Mouse (Mus musculus) MEL (cell line): ENCODE results near the gene Tgfbrap1. TPM values are rescaled to one million over a fixed set of nuclear protein-coding genes. Genes with fewer than 3 reads are reported as not detected.

Experiments used
- DNase-seq: peaks from one replicate; pipeline ENCODE4 v3.0.0; 2011; ENCODE audit warnings: low read depth, low spot score
- H3K27ac ChIP-seq: 2 replicates; pipeline ENCODE4 v1.5.1; 2012; ENCODE audit warnings: low read depth, mild to moderate bottlenecking, control low read depth, low read length, moderate library complexity; ENCODE audit not compliant: control insufficient read depth
- H3K27me3 ChIP-seq, 2 experiments: fragments of 150-350 bp in 1 of 2; sonication (generic) in 1 of 2; 2 replicates each; pipeline ENCODE4 v1.6.1; 2012; ENCODE audit warnings: low read length in 2 of 2, mild to moderate bottlenecking in 2 of 2, improper control_type of control experiment in 1 of 2, moderate library complexity in 1 of 2; ENCODE audit not compliant: insufficient read depth in 2 of 2, control insufficient read depth in 1 of 2
- H3K36me3 ChIP-seq, 2 experiments: 2 replicates each; pipeline ENCODE4 v1.6.1; 2012 to 2014; ENCODE audit warnings: low read length in 2 of 2, improper control_type of control experiment in 1 of 2, inconsistent platforms in 1 of 2, mild to moderate bottlenecking in 1 of 2; ENCODE audit not compliant: insufficient read depth in 2 of 2, control insufficient read depth in 1 of 2
- H3K4me1 ChIP-seq, 2 experiments: fragments of 150-350 bp in 1 of 2; sonication (generic) in 1 of 2; 2 replicates each; pipeline ENCODE4 v1.6.1; 2012; ENCODE audit warnings: low read length in 2 of 2, improper control_type of control experiment in 1 of 2, mild to moderate bottlenecking in 1 of 2; ENCODE audit not compliant: insufficient read depth in 2 of 2, control insufficient read depth in 1 of 2
- H3K4me3 ChIP-seq, 2 experiments: fragments of 150-350 bp in 1 of 2; sonication (generic) in 1 of 2; 2 replicates each; pipeline ENCODE4 v1.5.1; 2012; ENCODE audit warnings: low read depth in 2 of 2, low read length in 2 of 2, mild to moderate bottlenecking in 2 of 2, moderate library complexity in 2 of 2, control low read depth in 1 of 2, improper control_type of control experiment in 1 of 2; ENCODE audit not compliant: control insufficient read depth in 1 of 2, insufficient read depth in 1 of 2
- H3K79me2 ChIP-seq: 2 replicates; pipeline ENCODE4 v1.6.1; 2012; ENCODE audit warnings: mild to moderate bottlenecking, low read length, moderate library complexity; ENCODE audit not compliant: control insufficient read depth, poor library complexity, insufficient read depth
- H3K9ac ChIP-seq: 2 replicates; pipeline ENCODE4 v1.6.1; 2012; ENCODE audit warnings: low read depth, mild to moderate bottlenecking, control low read depth, low read length, moderate library complexity; ENCODE audit not compliant: control insufficient read depth, poor library complexity, severe bottlenecking
- H3K9me3 ChIP-seq: fragments of 150-350 bp; sonication (generic); replicated peaks from 2 replicates; pipeline ENCODE4 v1.6.1; 2012; ENCODE audit warnings: mild to moderate bottlenecking, low read length, improper control_type of control experiment, moderate library complexity; ENCODE audit not compliant: insufficient read depth
- BHLHE40 ChIP-seq: IDR thresholded peaks from 2 replicates; pipeline ENCODE4 v1.6.1; 2012; ENCODE audit warnings: low read depth, mild to moderate bottlenecking, inconsistent platforms, low read length, improper control_type of control experiment, borderline replicate concordance
- CTCF ChIP-seq, 3 experiments: IDR thresholded peaks in 2 of 3; conservative IDR thresholded peaks in 1 of 3; 2 replicates each; pipeline ENCODE4 v1.5.1; 2011 to 2012; ENCODE audit warnings: low read length in 3 of 3, low read depth in 2 of 3, mild to moderate bottlenecking in 2 of 3, improper control_type of control experiment in 1 of 3, inconsistent platforms in 1 of 3, mixed read lengths in 1 of 3, moderate library complexity in 1 of 3; ENCODE audit not compliant: control insufficient read depth in 1 of 3, insufficient read depth in 1 of 3, poor library complexity in 1 of 3, severe bottlenecking in 1 of 3
- ETS1 ChIP-seq: IDR thresholded peaks from 2 replicates; pipeline ENCODE4 v1.6.1; 2012; ENCODE audit warnings: low read depth, mild to moderate bottlenecking, inconsistent platforms, low read length, improper control_type of control experiment, moderate library complexity
- GABPA ChIP-seq: IDR thresholded peaks from 2 replicates; pipeline ENCODE4 v1.6.1; 2012; ENCODE audit warnings: low read depth, mild to moderate bottlenecking, inconsistent platforms, low read length, improper control_type of control experiment, moderate library complexity
- GATA1 ChIP-seq: IDR thresholded peaks from 2 replicates; pipeline ENCODE4 v1.6.1; 2011; ENCODE audit warnings: low read depth, low read length, improper control_type of control experiment
- HCFC1 ChIP-seq: IDR thresholded peaks from 2 replicates; pipeline ENCODE4 v1.6.1; 2012; ENCODE audit warnings: low read depth, mild to moderate bottlenecking, inconsistent platforms, low read length, improper control_type of control experiment, moderate library complexity
- MAX ChIP-seq: IDR thresholded peaks from 2 replicates; pipeline ENCODE4 v1.6.1; 2011; ENCODE audit warnings: low read length, improper control_type of control experiment
- MEF2A ChIP-seq: IDR thresholded peaks from 2 replicates; pipeline ENCODE4 v1.6.1; 2014; ENCODE audit warnings: low read depth, mild to moderate bottlenecking, inconsistent platforms, low read length, improper control_type of control experiment; ENCODE audit not compliant: poor library complexity, insufficient replicate concordance, severe bottlenecking; ENCODE audit errors: extremely low read depth
- MYB ChIP-seq: IDR thresholded peaks from 2 replicates; pipeline ENCODE4 v1.6.1; 2011; ENCODE audit warnings: mild to moderate bottlenecking, low read depth, low read length, improper control_type of control experiment
- POLR2AphosphoS5 ChIP-seq: IDR thresholded peaks from 2 replicates; pipeline ENCODE4 v1.6.1; 2012; ENCODE audit warnings: low read depth, borderline replicate concordance, mild to moderate bottlenecking, inconsistent platforms, low read length, moderate library complexity, mixed read lengths
- RAD21 ChIP-seq: IDR thresholded peaks from 2 replicates; pipeline ENCODE4 v1.6.1; 2011; ENCODE audit warnings: mild to moderate bottlenecking, low read depth, low read length, improper control_type of control experiment
- UBTF ChIP-seq: IDR thresholded peaks from 2 replicates; pipeline ENCODE4 v1.6.1; 2012; ENCODE audit warnings: low read depth, mild to moderate bottlenecking, inconsistent platforms, low read length, improper control_type of control experiment, moderate library complexity, borderline replicate concordance; ENCODE audit not compliant: insufficient read depth
- USF1 ChIP-seq: IDR thresholded peaks from 2 replicates; pipeline ENCODE4 v1.6.1; 2014; ENCODE audit warnings: low read depth, mild to moderate bottlenecking, inconsistent platforms, low read length, improper control_type of control experiment, moderate library complexity
- USF2 ChIP-seq, 2 experiments: IDR thresholded peaks; 2 replicates each; pipeline ENCODE4 v1.6.1; 2011 to 2012; ENCODE audit warnings: improper control_type of control experiment in 2 of 2, low read length in 2 of 2, borderline replicate concordance in 1 of 2, inconsistent platforms in 1 of 2, low read depth in 1 of 2, mild to moderate bottlenecking in 1 of 2; ENCODE audit not compliant: insufficient read depth in 1 of 2
- ZKSCAN1 ChIP-seq: IDR thresholded peaks from 2 replicates; pipeline ENCODE4 v1.6.1; 2012; ENCODE audit warnings: low read depth, mild to moderate bottlenecking, inconsistent platforms, low read length, improper control_type of control experiment, moderate library complexity
- polyA plus RNA-seq, 2 experiments: library from polyadenylated mRNA; stranded (reverse) in 1 of 2; unstranded in 1 of 2; fragments of >175 nt in 1 of 2; fragments of >200 nt in 1 of 2; gene quantifications; 2 replicates each; pipeline versions ENCODE4 v1.2.1 to v1.2.4; 2012; ENCODE audit warnings: low replicate concordance in 2 of 2, low read depth in 1 of 2; ENCODE audit not compliant: insufficient read length in 2 of 2, insufficient read depth in 1 of 2, missing spikeins in 1 of 2
- total RNA-seq: library from RNA; depleted of rRNA; stranded (reverse); fragments of 300-350 nt; gene quantifications from 2 replicates; pipeline ENCODE4 v1.2.3, GENCODE M21; 2012

The Tgfbrap1 gene
- total and polyA plus RNA-seq, 3 experiments = 9.2 to 17.6 TPM; not detected in 1

DNA sequence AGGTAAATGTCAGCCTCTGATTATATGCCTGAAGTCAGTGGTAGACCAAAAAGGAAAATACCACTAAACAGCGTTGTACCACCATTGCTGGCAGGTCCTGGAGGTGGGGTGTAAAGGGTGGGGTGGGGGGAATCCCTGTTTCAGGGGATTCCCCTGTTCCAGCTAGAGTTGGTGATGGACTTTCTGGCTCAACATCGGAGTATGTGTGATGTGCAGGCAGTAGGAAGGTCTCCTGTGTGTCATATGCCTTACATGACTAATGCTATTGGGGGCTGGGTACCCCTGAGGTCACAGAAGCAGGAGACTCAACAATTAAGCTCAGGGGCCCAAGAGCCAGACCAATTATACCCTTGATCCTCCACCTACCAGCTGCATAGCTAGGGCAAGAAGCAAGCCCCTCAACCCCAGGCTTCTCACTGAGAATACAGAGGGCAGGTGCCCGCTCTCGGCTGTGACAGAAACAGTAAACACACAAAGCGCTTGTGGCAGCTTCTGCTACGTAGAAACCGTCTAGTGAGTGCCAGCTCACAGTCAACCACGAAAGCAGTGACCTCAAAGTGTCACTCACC is 46.0 kb upstream of the Tgfbrap1 start:
- no peak for TF ChIP-seq GATA1
- Histone ChIP-seq H3K9me3 (no peaks in the 10 kb centered on the region), H3K27me3 (peaks cover 0 to 1% of the 10 kb centered on the region in 2 experiments; a peak in 2 of 4 replicates), H3K36me3 (no peaks in the 10 kb centered on the region), H3K27ac (no peak overlapping the region), H3K4me1 (no peaks in the 10 kb centered on the region), H3K4me3 (no peak overlapping the region), H3K79me2 (no peaks in the 10 kb centered on the region), H3K9ac (no peak overlapping the region)
- no peak for DNase-seq

- Histone ChIP-seq H3K4me1 (no peaks in the 10 kb centered on the region), H3K9me3 (no peaks in the 10 kb centered on the region), H3K27me3 (peaks cover 0 to 1% of the 10 kb centered on the region in 2 experiments; a peak in 2 of 4 replicates), H3K9ac (no peak overlapping the region), H3K79me2 (no peaks in the 10 kb centered on the region), H3K27ac (no peak overlapping the region), H3K4me3 (no peak overlapping the region), H3K36me3 (no peaks in the 10 kb centered on the region)
- DNase-seq = no peak
- TF ChIP-seq HCFC1 (no peak), ETS1 (no peak)
Measured at GRCm38 (mm10) chr1:43143791-43144190, 45.4 kb upstream of the Tgfbrap1 start.

- Histone ChIP-seq H3K4me3 (no peak overlapping the region), H3K27me3 (peaks cover 0 to 1% of the 10 kb centered on the region in 2 experiments; a peak in 2 of 4 replicates), H3K9me3 (no peaks in the 10 kb centered on the region), H3K36me3 (no peaks in the 10 kb centered on the region), H3K27ac (no peak overlapping the region), H3K79me2 (no peaks in the 10 kb centered on the region), H3K9ac (no peak overlapping the region), H3K4me1 (no peaks in the 10 kb centered on the region)
- TF ChIP-seq MAX (no peak), GABPA (no peak), CTCF (IDR thresholded peaks at IDR 0.05 in 2 of 3, conservative IDR thresholded peaks at IDR 0.05 in 1 of 3; ENCODE audit: control insufficient read depth in 1 of 3, insufficient read depth in 1 of 3, low read depth in 2 of 3, low read length in 3 of 3, poor library complexity in 1 of 3, severe bottlenecking in 1 of 3) (peak in 1 of 3 experiments; percentile 12; a peak in 2 of 6 replicates), RAD21 (0 out of 2 replicates have a peak, but pooled peaks have one; percentile 1)
- DNase-seq = no peak
Measured at GRCm38 (mm10) chr1:43143284-43143683, 44.8 kb upstream of the Tgfbrap1 start.

GRCm38 (mm10) chr1:43142849-43143248 is 44.4 kb upstream of the Tgfbrap1 start:
- Histone ChIP-seq H3K27ac (no peak overlapping the region), H3K4me3 (no peak overlapping the region), H3K27me3 (peaks cover 0 to 1% of the 10 kb centered on the region in 2 experiments; a peak in 2 of 4 replicates), H3K36me3 (no peaks in the 10 kb centered on the region), H3K9ac (no peak overlapping the region), H3K4me1 (no peaks in the 10 kb centered on the region; a peak in 1 of 4 replicates), H3K79me2 (no peaks in the 10 kb centered on the region), H3K9me3 (no peaks in the 10 kb centered on the region)
- no peak for TF ChIP-seq MEF2A
- TF ChIP-seq ZKSCAN1 = no peak
- TF ChIP-seq BHLHE40 = no peak
- TF ChIP-seq POLR2AphosphoS5 = no peak
- no peak for TF ChIP-seq MYB
- TF ChIP-seq USF1 = no peak
- no peak for TF ChIP-seq USF2 (IDR thresholded peaks at IDR 0.05; ENCODE audit: borderline replicate concordance in 1 of 2, insufficient read depth in 1 of 2, low read depth in 1 of 2, low read length in 2 of 2)
- no peak for TF ChIP-seq GABPA
- TF ChIP-seq UBTF = no peak
- no peak for TF ChIP-seq ETS1
- no peak for DNase-seq
